Mouse (Mus musculus) B cell, adult 67 days (primary cell): ENCODE data around the gene Ly86. TPM values are rescaled to one million over a fixed set of nuclear protein-coding genes. Genes with fewer than 3 reads are reported as not detected.

ENCODE experiments used
- total RNA-seq, 2 experiments: library from RNA; stranded (reverse); gene quantifications; 4 replicates each; pipeline ENCODE4 v1.2.4; 2023

Ly86 gene
- total RNA-seq: 100 to 1,000 TPM; 237 to 254 TPM

GRCm38 (mm10) chr13:37344909-37345772, at the start of gene Ly86:
Gene Ly86 (plus strand): TSS chr13:37345208.

